Mouse (Mus musculus): ENCODE measurements at regions not wholly inside any gene's neighbourhood (a gene's known extent, or its start where the extent isn't known, plus 50 kb on each side); places are given as distances from the start of the nearest gene placed in this dataset.

- no peak for DNase-seq (ENCODE audit: low spot score in 2 of 2)
Measured at GRCm38 (mm10) chr12:99039497-99040322, 119.3 kb downstream of the Ttc8 start.

GRCm38 (mm10) chr12:99041606-99042005 lies 121.2 kb downstream of the Ttc8 start:
- DNase-seq (ENCODE audit: low spot score in 2 of 2), result no peak

GRCm38 (mm10) chr12:99042918-99043862 lies 122.8 kb downstream of the Ttc8 start:
- DNase-seq (ENCODE audit: low spot score in 2 of 2), result no peak

GRCm38 (mm10) chr12:99044477-99044876 lies 124.1 kb downstream of the Ttc8 start:
- DNase-seq (ENCODE audit: low spot score in 2 of 2), result no peak

GRCm38 (mm10) chr12:99050426-99050825 lies 130.1 kb downstream of the Ttc8 start:
- no peak for DNase-seq (ENCODE audit: low spot score in 2 of 2)

GRCm38 (mm10) chr12:99052599-99052998 lies 132.2 kb downstream of the Ttc8 start:
- DNase-seq (ENCODE audit: low spot score in 2 of 2), result no peak

- DNase-seq (ENCODE audit: low spot score in 2 of 2), result no peak
Measured at GRCm38 (mm10) chr12:99057521-99057920, 137.1 kb downstream of the Ttc8 start.

- DNase-seq (ENCODE audit: low spot score in 2 of 2), result no peak
Measured at GRCm38 (mm10) chr12:99058916-99059315, 138.5 kb downstream of the Ttc8 start.

GRCm38 (mm10) chr12:99059491-99059890 lies 139.1 kb downstream of the Ttc8 start:
- DNase-seq (ENCODE audit: low spot score in 2 of 2), result no peak

GRCm38 (mm10) chr12:99060702-99061101 lies 140.3 kb downstream of the Ttc8 start:
- no peak for DNase-seq (ENCODE audit: low spot score in 2 of 2)

- DNase-seq (ENCODE audit: low spot score in 2 of 2), result no peak
Measured at GRCm38 (mm10) chr12:99063441-99063840, 143.1 kb downstream of the Ttc8 start.

GRCm38 (mm10) chr12:99063885-99064284 lies 143.5 kb downstream of the Ttc8 start:
- DNase-seq (ENCODE audit: low spot score in 2 of 2), result no peak

GRCm38 (mm10) chr12:99067962-99068361 lies 147.6 kb downstream of the Ttc8 start:
- DNase-seq (ENCODE audit: low spot score in 2 of 2), result no peak

- DNase-seq (ENCODE audit: low spot score in 2 of 2), result no peak
Measured at GRCm38 (mm10) chr12:99073766-99074165, 153.4 kb downstream of the Ttc8 start.

- DNase-seq (ENCODE audit: low spot score in 2 of 2), result no peak
Measured at GRCm38 (mm10) chr12:99077366-99077765, 157.0 kb downstream of the Ttc8 start.

- no peak for DNase-seq (ENCODE audit: low spot score in 2 of 2)
Measured at GRCm38 (mm10) chr12:99079873-99080272, 159.5 kb downstream of the Ttc8 start.

GRCm38 (mm10) chr12:99083616-99084015 lies 163.2 kb downstream of the Ttc8 start:
- no peak for DNase-seq (ENCODE audit: low spot score in 2 of 2)

GRCm38 (mm10) chr12:99084144-99084543 lies 163.8 kb downstream of the Ttc8 start:
- DNase-seq (ENCODE audit: low spot score in 2 of 2), result peak; percentile 81 to 90

GRCm38 (mm10) chr12:99087286-99087685 lies 166.9 kb downstream of the Ttc8 start:
- DNase-seq (ENCODE audit: low spot score in 2 of 2), result peak in 1 of 2 experiments; percentile 22

- no peak for DNase-seq (ENCODE audit: low spot score in 2 of 2)
Measured at GRCm38 (mm10) chr12:99091770-99092169, 171.4 kb downstream of the Ttc8 start.

GRCm38 (mm10) chr12:99093151-99093550 lies 172.8 kb downstream of the Ttc8 start:
- no peak for DNase-seq (ENCODE audit: low spot score in 2 of 2)

- DNase-seq (ENCODE audit: low spot score in 2 of 2), result no peak
Measured at GRCm38 (mm10) chr12:99093989-99094388, 173.6 kb downstream of the Ttc8 start.
